Mouse (Mus musculus): ENCODE measurements around the gene Thpo. TPM values are rescaled to one million over a fixed set of nuclear protein-coding genes. Genes with fewer than 3 reads are reported as not detected.

Gene Thpo
- total RNA-seq, 2 experiments from 2014 or later = 1.5 to 1.7 TPM

GRCm38 (mm10) chr16:20705786-20706185, 28.5 kb downstream of the Thpo start:
- DNase-seq (ENCODE audit: low spot score in 2 of 2) = no peak

- no peak for DNase-seq (ENCODE audit: low spot score in 2 of 2)
These were observed 30.5 kb downstream of the Thpo start for GRCm38 (mm10) chr16:20703699-20704400.

GRCm38 (mm10) chr16:20703071-20703470, 31.2 kb downstream of the Thpo start:
- DNase-seq (ENCODE audit: low spot score in 2 of 2) = no peak

GRCm38 (mm10) chr16:20702522-20702893, 31.8 kb downstream of the Thpo start:
- peak in 1 of 2 experiments; percentile 71 for DNase-seq (ENCODE audit: low spot score in 2 of 2)

GRCm38 (mm10) chr16:20701729-20702521, 32.4 kb downstream of the Thpo start:
- no peak for DNase-seq (ENCODE audit: low spot score in 2 of 2)

- DNase-seq (ENCODE audit: low spot score in 2 of 2) = no peak
These were observed 33.0 kb downstream of the Thpo start for GRCm38 (mm10) chr16:20701316-20701715.

GRCm38 (mm10) chr16:20700036-20700435, 34.3 kb downstream of the Thpo start:
- no peak for DNase-seq (ENCODE audit: low spot score in 2 of 2)

GRCm38 (mm10) chr16:20699266-20699665, 35.0 kb downstream of the Thpo start:
- DNase-seq (ENCODE audit: low spot score in 2 of 2) = no peak

- DNase-seq (ENCODE audit: low spot score in 2 of 2) = peak; percentile 81 to 85
These were observed 38.5 kb downstream of the Thpo start for GRCm38 (mm10) chr16:20695622-20696323.

- DNase-seq (ENCODE audit: low spot score in 2 of 2) = peak in 1 of 2 experiments; percentile 58
These were observed 39.5 kb downstream of the Thpo start for GRCm38 (mm10) chr16:20694781-20695180.

- peak; percentile 75 to 87 for DNase-seq (ENCODE audit: low spot score in 2 of 2)
These were observed 41.1 kb downstream of the Thpo start, which contains the start of gene Fam131a for GRCm38 (mm10) chr16:20693111-20693701. TSS of gene Fam131a (plus strand) at chr16:20693241.

- DNase-seq (ENCODE audit: low spot score in 2 of 2) = no peak
These were observed 41.9 kb downstream of the Thpo start for GRCm38 (mm10) chr16:20692241-20692965.

- no peak for DNase-seq (ENCODE audit: low spot score in 2 of 2)
These were observed 42.7 kb downstream of the Thpo start for GRCm38 (mm10) chr16:20691617-20692016.

GRCm38 (mm10) chr16:20690774-20691173, 43.5 kb downstream of the Thpo start:
- no peak for DNase-seq (ENCODE audit: low spot score in 2 of 2)

- peak; percentile 63 to 75 for DNase-seq (ENCODE audit: low spot score in 2 of 2)
These were observed 56.2 kb downstream of the Thpo start for GRCm38 (mm10) chr16:20677974-20678675.

- DNase-seq (ENCODE audit: low spot score in 2 of 2) = no peak
These were observed 56.9 kb downstream of the Thpo start for GRCm38 (mm10) chr16:20677380-20677779.

- no peak for DNase-seq (ENCODE audit: low spot score in 2 of 2)
These were observed 57.6 kb downstream of the Thpo start for GRCm38 (mm10) chr16:20676702-20677101.

GRCm38 (mm10) chr16:20675213-20675612, 59.1 kb downstream of the Thpo start:
- no peak for DNase-seq (ENCODE audit: low spot score in 2 of 2)

Data from gastrocnemius, postnatal 4 days (tissue).